Mouse (Mus musculus) heart, postnatal 25 days (tissue): ENCODE measurements at regions not wholly inside any gene's neighbourhood (a gene's known extent, or its start where the extent isn't known, plus 50 kb on each side); places are given as distances from the start of the nearest gene placed in this dataset.

Source experiments
- DNase-seq: peaks from one replicate; pipeline ENCODE4 v3.0.0; 2022; ENCODE audit warnings: low spot score
- intact Hi-C: fragments of 180-260 bp; cut with DNase I; formaldehyde crosslinking; loops from one replicate; pipeline ENCODE4 v1.15.1; 2025

GRCm38 (mm10) chr14:17347286-17347685 lies 312.8 kb upstream of the Thrb start:
- intact Hi-C loops: no loop called here
- DNase-seq: no peak

DNA sequence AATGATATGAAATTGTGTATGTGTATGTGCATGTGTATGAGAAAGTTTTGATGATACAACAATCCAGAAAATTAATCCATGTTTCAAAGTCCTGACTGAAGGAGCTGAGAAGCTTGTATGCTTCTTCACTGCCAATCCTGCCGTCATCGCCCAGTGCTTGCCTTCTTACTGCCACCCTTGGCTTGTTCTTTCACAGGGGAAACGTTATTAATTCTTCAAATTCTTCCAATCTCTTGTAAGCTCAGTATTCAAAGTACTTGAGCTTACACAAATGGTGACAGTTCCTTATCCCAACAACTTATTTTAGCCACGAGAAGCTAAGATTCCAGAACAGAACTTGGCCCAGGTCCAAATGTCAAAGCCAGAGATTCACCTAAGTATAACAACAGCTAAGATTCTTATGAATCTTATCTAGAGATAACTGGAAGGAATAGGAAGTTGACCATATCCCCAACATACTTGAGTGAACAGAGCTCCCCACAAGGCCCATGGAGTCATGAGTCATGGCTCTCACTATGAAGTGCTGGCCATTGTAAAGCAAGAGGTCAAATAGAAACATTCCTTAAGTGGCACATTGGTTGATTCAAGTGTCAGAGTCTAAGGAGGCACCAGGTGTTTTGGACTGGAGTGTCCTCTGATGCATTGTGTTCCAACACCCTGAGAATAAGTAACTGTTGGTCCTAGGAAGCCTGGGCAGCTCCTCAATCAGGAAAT lies 307.6 kb upstream of the Thrb start:
- DNase-seq: no peak
- intact Hi-C loops: no loop called here

- intact Hi-C loops: no loop called here
- no peak for DNase-seq
Measured at GRCm38 (mm10) chr14:17361910-17362309, 298.2 kb upstream of the Thrb start.

DNA sequence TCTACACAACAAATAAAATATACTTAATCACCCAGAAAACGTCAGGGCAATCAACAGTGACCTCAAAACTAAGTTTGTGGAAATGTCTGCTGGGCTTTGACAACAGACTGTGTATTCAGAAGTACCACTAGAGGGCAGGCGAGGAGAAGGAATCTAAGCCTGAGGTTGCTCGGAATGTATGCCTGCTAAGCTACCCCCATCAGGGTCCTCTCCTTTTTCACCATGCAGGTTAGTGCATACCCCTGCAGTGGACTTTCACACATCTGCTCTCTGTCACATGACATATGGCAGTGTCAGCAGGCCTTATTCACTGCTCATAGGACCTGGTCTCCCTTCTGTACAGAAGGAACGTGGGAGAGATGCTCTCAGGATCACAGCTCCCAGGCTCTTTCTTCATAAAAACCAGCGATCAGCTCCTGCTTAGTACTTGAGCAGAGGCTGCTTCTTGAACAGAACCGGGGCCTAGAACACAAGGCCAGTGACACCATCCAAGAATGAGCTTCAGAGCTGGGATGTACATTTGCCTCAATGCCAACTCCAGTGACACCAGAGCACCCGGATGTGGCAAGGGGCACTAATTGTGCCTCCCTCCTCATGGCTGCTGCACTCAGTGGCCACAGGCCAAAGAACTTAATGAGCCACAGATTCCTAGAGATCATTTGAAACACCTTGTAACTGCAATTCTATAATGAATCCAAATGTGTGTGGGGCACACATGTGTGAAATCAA lies 257.1 kb upstream of the Thrb start:
- no peak for DNase-seq
- intact Hi-C loops: loop anchor here (5.0 kb wide), 1 partner anchor 764 kb away; no protein-coding TSS in a partner anchor

GRCm38 (mm10) chr14:17405551-17406336 lies 254.3 kb upstream of the Thrb start:
- intact Hi-C loops: loop anchor here (2.0 to 5.0 kb wide), 3 partner anchors 561 to 973 kb away; no protein-coding TSS in a partner anchor
- DNase-seq: no peak

DNA sequence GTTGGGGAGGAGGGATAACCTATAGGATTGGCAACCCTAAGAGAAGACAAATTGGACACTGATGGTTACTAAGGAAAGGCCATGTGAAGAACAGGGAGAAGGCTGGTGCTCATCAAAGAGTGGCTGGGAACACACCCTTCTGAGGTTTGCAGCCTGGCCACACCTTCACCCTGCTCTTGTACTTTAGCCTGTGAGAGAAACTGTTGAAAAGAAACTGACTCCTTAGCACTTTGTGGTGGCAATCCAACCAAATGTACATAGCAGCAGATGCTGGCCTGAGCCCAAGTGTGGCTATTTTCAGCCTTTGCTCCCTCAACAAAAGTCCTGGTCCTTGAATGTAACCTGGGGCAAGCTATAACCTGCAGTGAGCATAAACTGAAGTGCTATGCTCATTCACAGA lies 253.2 kb upstream of the Thrb start:
- intact Hi-C loops: loop anchor here (5.0 kb wide), 2 partner anchors 780 to 975 kb away; no protein-coding TSS in a partner anchor
- no peak for DNase-seq

DNA sequence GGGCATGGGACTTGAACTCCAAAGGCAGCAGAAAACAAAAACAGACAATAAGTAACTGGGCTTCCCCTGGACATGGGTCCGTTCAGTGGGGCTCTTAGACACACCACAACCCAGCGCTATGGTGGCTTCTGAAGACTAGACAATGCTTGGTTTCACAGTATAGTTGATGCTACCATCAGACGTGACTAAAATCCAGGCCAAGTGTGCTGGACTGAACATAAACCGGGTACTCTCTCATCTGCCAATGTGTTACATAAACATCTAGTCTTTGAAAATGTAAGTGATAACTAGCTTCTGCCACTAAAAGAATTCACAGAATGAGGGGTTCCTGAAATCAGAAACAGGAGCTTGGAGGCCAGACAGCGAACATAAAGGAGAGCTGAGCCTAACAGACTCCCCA lies 251.7 kb upstream of the Thrb start:
- DNase-seq: no peak
- intact Hi-C loops: loop anchor here (5.0 kb wide), 2 partner anchors 779 to 976 kb away; no protein-coding TSS in a partner anchor

DNA sequence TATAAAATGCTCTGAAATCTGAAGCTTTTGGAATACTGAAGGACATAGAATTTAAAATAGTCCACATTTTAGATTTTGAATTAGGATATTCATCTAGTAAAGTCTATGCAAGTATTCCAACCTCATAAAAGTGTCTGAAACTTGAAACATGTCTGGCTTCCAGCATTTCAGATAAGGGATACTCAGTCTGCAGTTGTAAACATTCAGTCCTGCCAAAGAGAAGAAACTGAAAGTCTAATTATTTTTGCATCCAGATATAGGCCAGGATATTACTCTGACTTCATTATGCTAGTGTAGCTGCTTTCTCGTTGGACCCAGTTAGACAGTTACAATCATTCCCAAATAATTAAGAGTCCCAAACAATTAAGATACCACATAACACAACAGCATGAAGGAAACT lies 251.2 kb upstream of the Thrb start:
- no peak for DNase-seq
- intact Hi-C loops: loop anchor here (5.0 kb wide), 2 partner anchors 778 to 977 kb away; no protein-coding TSS in a partner anchor

- DNase-seq: no peak
- intact Hi-C loops: loop anchor here (5.0 kb wide), 2 partner anchors 778 to 977 kb away; no protein-coding TSS in a partner anchor
Measured at GRCm38 (mm10) chr14:17409497-17409896, 250.6 kb upstream of the Thrb start.

GRCm38 (mm10) chr14:17410752-17411151 lies 249.3 kb upstream of the Thrb start:
- intact Hi-C loops: no loop called here
- DNase-seq: no peak

- intact Hi-C loops: no loop called here
- DNase-seq: no peak
Measured at GRCm38 (mm10) chr14:17411299-17411698, 248.8 kb upstream of the Thrb start.

GRCm38 (mm10) chr14:17414246-17414888 lies 245.7 kb upstream of the Thrb start:
- DNase-seq: no peak
- intact Hi-C loops: no loop called here

GRCm38 (mm10) chr14:17427751-17428150 lies 232.3 kb upstream of the Thrb start:
- intact Hi-C loops: no loop called here

DNA sequence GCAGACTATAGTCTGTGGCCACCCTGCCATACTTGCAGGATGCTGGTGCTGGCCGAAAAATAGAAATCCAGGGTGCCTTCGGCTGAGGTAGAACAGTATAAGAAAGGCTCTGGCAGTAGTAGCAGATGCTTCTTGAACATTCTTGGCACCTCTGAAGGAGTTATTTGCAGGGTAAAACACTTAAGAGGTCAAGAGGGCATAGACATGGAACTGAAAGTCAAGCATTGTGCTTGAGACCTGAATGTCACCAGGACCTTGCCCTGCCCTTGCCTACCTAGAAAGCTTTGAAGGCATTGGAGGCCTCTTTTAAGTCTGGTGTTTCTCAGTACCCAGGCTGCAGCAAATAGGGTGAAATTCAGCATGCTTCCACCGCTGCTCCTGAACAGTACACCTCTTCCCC lies 230.9 kb upstream of the Thrb start:
- DNase-seq: no peak
- intact Hi-C loops: no loop called here

More at GRCm38 (mm10) chr14:17427751-17428150, 232.3 kb upstream of the Thrb start:
- no peak for DNase-seq

DNA sequence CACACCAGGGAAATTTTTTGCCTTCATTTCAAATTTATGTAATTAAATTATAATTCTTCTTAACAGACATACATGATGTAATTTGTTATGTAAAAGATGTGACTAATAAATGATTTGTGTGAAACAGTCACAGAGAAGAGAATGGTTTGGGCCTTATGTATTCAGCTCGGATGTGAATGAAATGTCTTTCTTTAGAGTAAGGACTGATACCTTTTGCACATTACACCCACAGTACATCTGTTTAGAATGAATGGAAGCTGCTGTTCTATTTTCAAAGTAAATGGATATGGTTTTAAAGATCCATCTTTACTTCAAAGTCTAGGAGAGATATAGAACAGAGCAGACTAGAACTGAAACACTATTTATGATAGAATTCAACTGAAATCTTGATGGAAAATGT lies 226.7 kb upstream of the Thrb start:
- no peak for DNase-seq
- intact Hi-C loops: no loop called here

GRCm38 (mm10) chr14:17457946-17458345 lies 202.1 kb upstream of the Thrb start:
- DNase-seq: no peak
- intact Hi-C loops: no loop called here

DNA sequence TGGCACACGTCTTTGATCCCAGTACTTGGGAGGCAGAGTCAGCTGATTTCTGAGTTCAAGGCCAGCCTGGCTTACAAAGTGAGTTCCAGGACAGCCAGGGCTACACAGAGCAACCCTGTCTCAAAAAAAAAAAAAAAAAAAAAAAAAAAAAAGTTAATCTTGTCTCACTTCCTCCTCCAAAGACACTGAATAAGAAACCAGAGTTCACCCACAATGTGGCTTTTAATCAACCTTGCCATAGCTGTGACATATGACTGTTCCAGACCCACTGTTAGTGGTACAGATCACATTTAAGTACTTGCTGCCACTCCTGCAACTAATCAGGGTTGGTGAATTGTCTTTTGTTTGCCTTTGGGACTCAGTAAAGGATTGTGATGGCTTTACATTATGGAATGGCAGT lies 181.1 kb upstream of the Thrb start:
- intact Hi-C loops: no loop called here

DNA sequence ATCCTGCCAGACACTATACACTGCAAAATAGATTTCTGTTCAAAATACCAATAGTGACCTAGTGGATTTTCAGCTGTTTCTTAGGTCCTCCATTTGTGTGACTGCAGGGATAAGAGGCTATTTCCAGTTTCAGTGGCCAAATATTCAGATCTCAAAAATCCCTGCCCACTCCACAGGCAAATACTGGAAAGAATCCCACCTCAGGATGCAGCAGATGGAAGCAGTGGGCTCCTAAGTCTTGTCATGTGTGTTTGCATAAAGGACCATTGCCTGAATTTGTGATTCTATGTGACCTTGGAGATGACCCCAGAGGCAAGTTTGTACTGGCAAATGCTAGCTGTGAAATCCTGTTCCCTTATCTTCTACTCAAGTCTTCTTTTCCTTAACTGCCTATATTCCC lies 175.2 kb upstream of the Thrb start:
- DNase-seq: no peak
- intact Hi-C loops: no loop called here

More for the DNA sequence above, 181.1 kb upstream of the Thrb start:
- DNase-seq: no peak

- intact Hi-C loops: no loop called here
- DNase-seq: no peak
Measured at GRCm38 (mm10) chr14:17513756-17514155, 146.3 kb upstream of the Thrb start.

GRCm38 (mm10) chr14:17522696-17523095 lies 137.4 kb upstream of the Thrb start:
- intact Hi-C loops: no loop called here
- no peak for DNase-seq
